Mouse (Mus musculus): ENCODE results near the gene Mt1. TPM values are rescaled to one million over a fixed set of nuclear protein-coding genes. Genes with fewer than 3 reads are reported as not detected.
"Not testable (repeated sequence)": the region's sequence is repeated elsewhere in the genome, so short reads cannot be mapped to it uniquely, and the experiment has no call there.

The Mt1 gene
- 5,156 and 5,724 TPM in 2 replicates for polyA plus RNA-seq (2015; fragmentation: Nextera tagmentation; extraction: Ambion mirVana)

DNA sequence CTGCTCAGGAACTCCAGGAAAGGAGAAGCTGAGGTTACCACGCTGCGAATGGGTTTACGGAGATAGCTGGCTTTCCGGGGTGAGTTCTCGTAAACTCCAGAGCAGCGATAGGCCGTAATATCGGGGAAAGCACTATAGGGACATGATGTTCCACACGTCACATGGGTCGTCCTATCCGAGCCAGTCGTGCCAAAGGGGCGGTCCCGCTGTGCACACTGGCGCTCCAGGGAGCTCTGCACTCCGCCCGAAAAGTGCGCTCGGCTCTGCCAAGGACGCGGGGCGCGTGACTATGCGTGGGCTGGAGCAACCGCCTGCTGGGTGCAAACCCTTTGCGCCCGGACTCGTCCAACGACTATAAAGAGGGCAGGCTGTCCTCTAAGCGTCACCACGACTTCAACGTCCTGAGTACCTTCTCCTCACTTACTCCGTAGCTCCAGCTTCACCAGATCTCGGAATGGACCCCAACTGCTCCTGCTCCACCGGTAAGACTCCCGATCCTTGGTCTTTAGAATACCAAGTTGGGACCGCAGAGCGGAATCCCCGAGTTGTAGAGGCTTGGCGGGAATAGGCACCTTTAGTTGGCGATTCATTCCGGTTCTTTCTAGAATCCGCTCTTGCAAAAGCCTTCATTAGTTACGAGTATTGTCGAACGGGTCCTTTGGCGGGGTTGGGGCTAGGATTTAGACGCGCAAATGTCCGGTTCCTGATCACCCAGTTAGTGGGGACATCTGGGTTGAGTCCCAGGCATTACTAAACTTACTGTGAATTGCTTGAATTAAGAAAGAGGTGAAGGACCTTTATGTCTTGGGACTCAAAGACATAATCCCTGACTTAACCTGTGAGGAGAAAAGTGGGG is at the start of gene Mt1:
Mt1 (plus strand) TSS at position 226 of the 856 bp plus-strand sequence.
- Histone ChIP-seq H3K4me2 (peak within 1 kb of the TSS; percentile 77), H3K9me3 (replicated peaks) (no peaks in the 10 kb centered on the region), H3K4me1 (replicated peaks) (peaks cover 77% of the 10 kb centered on the region), H3K27ac (replicated peaks) (peak within 1 kb of the TSS; percentile 97), H3K9ac (peak within 1 kb of the TSS; percentile 83), H3K36me3 (replicated peaks) (peaks cover 14% of the 10 kb centered on the region), H3K4me3 (replicated peaks) (peak within 1 kb of the TSS; percentile 73), H3K27me3 (no peaks in the 10 kb centered on the region)
- ATAC-seq (ENCODE audit: insufficient read depth): peak; percentile 87
- WGBS (ENCODE audit: insufficient replicate concordance): under 1% methylated on average over 50 of the region's 50 CpGs

DNA sequence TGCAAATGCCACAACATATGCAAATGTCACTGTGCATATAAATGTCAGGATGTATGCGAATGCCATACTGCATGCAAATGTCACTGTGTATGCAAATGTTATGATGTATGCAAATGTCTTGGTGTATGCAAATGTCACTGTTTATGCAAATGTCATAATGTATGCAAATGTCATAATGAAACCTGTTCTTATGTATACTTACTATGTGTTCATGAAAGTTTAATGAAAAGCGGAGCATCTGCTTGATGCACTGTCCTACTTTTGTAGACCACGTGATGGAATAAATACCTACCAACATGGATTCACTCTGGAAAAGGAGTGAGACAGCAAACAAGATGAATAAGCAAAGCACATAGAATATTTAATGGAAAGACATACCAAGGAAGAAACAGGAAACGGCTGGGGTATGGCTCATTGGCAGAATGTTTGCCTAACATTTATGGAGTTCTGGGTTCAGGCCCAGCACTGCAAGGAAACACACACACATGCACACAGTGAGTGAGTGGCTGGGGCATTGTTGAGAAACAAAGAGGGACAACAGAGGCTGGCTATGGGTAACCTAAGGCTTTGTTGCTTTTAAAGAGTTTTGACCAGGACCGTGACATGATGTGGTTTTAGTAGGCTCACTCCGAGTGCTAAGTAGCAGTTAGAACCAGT is 49.6 kb upstream of the Mt1 start:
- Histone ChIP-seq H3K4me1 (replicated peaks) (no peaks in the 10 kb centered on the region; the same call in 1 of the 2 replicates), H3K9ac (no peak overlapping the region), H3K27me3 (peaks cover 32% of the 10 kb centered on the region), H3K27ac (replicated peaks) (no peak overlapping the region), H3K9me3 (replicated peaks) (no peaks in the 10 kb centered on the region), H3K4me2 (no peak overlapping the region), H3K36me3 (replicated peaks) (no peaks in the 10 kb centered on the region), H3K4me3 (replicated peaks) (no peak overlapping the region)
- WGBS (ENCODE audit: insufficient replicate concordance): 71% methylated on average over 6 of the region's 6 CpGs
- ATAC-seq (ENCODE audit: insufficient read depth): no peak

DNA sequence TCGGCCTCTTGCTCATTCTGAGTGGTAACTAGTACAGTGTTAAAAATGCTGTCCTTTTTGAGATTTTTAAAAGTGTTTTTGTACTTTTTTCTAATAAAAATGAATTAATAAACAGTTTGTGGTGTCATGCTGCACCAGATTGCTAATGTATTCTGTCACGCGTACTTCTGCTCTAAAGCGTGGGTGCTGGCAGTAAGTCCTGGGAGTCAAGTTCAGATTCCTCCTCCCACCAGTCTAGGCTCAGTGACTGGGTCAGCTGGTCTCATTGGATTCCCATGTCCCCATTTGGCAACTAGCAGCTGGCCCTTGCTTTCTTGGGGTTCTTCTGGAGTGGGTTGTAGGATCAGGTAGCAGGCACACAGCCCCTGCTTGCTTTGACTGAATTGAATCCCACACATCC is 48.8 kb upstream of the Mt1 start:
- Histone ChIP-seq H3K9ac (no peak overlapping the region), H3K27me3 (peaks cover 25% of the 10 kb centered on the region), H3K4me2 (no peak overlapping the region), H3K27ac (replicated peaks) (no peak overlapping the region), H3K36me3 (replicated peaks) (no peaks in the 10 kb centered on the region), H3K4me3 (replicated peaks) (no peak overlapping the region), H3K4me1 (replicated peaks) (peaks cover 6% of the 10 kb centered on the region), H3K9me3 (replicated peaks) (no peaks in the 10 kb centered on the region)
- 83% methylated on average over 4 of the region's 4 CpGs for WGBS (ENCODE audit: insufficient replicate concordance)
- ATAC-seq (ENCODE audit: insufficient read depth): no peak

DNA sequence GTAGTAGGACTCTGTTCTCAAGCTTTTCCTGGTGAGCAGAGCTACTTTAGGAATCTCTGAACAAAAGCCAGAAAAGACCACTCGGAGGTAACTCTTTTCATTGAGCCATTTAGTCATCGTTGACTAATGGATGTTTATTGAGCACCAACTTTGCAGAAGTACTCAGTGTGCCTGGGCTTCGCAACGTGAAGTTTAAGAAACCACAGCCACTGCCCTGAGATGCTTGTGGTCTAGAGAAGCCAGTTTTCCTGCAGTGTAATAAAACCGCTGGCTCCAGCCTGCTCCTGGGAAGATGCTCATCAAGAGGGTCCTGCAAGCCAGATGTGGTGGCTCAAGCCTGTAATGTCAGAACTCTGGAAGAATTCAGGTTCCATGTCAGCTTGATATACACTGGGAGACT is 46.8 kb upstream of the Mt1 start:
- H3K36me3 ChIP-seq (replicated peaks): no peaks in the 10 kb centered on the region
- H3K27me3 ChIP-seq: peaks cover 26% of the 10 kb centered on the region
- no peak overlapping the region for H3K9ac ChIP-seq
- peaks cover 6% of the 10 kb centered on the region for H3K4me1 ChIP-seq (replicated peaks)
- no peak overlapping the region for H3K4me3 ChIP-seq (replicated peaks)
- no peak overlapping the region for H3K4me2 ChIP-seq
- no peak for ATAC-seq (ENCODE audit: insufficient read depth)
- no peak overlapping the region for H3K27ac ChIP-seq (replicated peaks)
- no peaks in the 10 kb centered on the region for H3K9me3 ChIP-seq (replicated peaks)
- WGBS (ENCODE audit: insufficient replicate concordance): 33% methylated on average over 5 of the region's 5 CpGs

DNA sequence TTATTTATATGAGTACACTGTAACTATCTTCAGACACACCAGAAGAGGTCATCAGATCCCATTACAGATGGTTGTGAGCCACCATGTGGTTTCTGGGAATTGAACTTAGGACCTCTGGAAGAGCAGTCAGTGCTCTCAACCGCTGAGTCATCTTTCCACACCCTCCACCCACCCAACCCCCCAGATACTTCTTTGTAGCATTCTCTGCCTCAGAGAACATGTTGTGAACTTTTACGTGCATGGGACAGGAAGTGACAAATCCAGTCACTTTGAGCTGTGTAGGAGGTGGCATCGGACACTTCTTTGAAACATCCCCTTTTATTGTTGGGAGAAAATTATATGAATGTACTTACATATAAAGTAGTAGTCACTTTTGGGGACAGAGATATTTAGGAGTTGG is 44.3 kb upstream of the Mt1 start:
- not testable (repeated sequence) for H3K36me3 ChIP-seq (replicated peaks); H3K4me1 ChIP-seq (replicated peaks); H3K27ac ChIP-seq (replicated peaks); ATAC-seq (ENCODE audit: insufficient read depth); H3K4me2 ChIP-seq; H3K9ac ChIP-seq; H3K9me3 ChIP-seq (replicated peaks); H3K4me3 ChIP-seq (replicated peaks)
- WGBS (ENCODE audit: insufficient replicate concordance): 24% methylated on average over 3 of the region's 3 CpGs
- H3K27me3 ChIP-seq: peaks cover 21% of the 10 kb centered on the region

DNA sequence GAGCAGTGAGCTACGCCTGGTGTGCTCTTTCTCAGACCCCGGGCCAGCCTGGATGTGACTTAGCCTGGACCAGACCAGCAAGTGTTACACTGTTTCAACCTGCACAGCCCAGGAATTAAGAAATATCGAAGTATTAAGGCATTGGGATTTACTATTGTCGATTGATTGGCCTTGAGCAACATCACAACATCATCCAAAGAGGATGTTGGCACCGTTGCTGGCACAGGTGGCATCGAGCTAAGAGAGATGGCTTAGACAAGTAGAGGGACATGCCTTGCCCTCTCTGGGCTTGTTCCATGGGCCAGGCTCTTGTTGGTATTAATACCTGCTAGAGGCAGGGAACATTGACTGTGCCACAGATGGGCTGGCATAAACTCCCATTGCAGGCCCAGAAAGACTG is 43.3 kb upstream of the Mt1 start:
- no peaks in the 10 kb centered on the region for H3K9me3 ChIP-seq (replicated peaks)
- WGBS (ENCODE audit: insufficient replicate concordance): 66% methylated on average over 6 of the region's 6 CpGs
- peaks cover 21% of the 10 kb centered on the region for H3K27me3 ChIP-seq
- no peak overlapping the region for H3K4me3 ChIP-seq (replicated peaks)
- no peak overlapping the region for H3K4me2 ChIP-seq
- no peak for ATAC-seq (ENCODE audit: insufficient read depth)
- H3K27ac ChIP-seq (replicated peaks): no peak overlapping the region
- peaks cover 6% of the 10 kb centered on the region for H3K4me1 ChIP-seq (replicated peaks)
- no peaks in the 10 kb centered on the region for H3K36me3 ChIP-seq (replicated peaks)
- no peak overlapping the region for H3K9ac ChIP-seq

DNA sequence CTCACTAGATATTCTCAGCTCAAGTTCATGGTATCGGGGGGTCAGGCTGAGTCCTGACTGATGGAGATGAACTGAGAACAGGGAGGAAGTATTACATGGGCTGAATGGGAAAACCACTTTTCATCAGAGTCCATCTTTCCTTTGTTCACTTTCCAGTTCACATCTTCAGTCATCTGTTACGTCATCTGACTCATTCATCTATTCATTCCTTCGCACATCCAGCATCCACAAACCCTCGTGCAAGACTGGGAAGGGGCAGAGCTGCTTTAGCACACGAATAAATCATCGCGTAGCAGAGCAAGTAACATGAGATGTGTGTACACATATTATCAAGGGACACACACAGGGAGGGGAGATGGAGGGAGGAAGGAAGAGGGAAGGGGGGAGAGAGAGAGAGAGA is 42.7 kb upstream of the Mt1 start:
- Histone ChIP-seq H3K4me2 (no peak overlapping the region), H3K4me3 (replicated peaks) (no peak overlapping the region), H3K36me3 (replicated peaks) (no peaks in the 10 kb centered on the region), H3K9me3 (replicated peaks) (no peaks in the 10 kb centered on the region), H3K27me3 (peaks cover 21% of the 10 kb centered on the region), H3K27ac (replicated peaks) (no peak overlapping the region), H3K9ac (no peak overlapping the region), H3K4me1 (replicated peaks) (peaks cover 6% of the 10 kb centered on the region)
- ATAC-seq (ENCODE audit: insufficient read depth): no peak
- WGBS (ENCODE audit: insufficient replicate concordance): 73% methylated on average over 7 of the region's 7 CpGs

DNA sequence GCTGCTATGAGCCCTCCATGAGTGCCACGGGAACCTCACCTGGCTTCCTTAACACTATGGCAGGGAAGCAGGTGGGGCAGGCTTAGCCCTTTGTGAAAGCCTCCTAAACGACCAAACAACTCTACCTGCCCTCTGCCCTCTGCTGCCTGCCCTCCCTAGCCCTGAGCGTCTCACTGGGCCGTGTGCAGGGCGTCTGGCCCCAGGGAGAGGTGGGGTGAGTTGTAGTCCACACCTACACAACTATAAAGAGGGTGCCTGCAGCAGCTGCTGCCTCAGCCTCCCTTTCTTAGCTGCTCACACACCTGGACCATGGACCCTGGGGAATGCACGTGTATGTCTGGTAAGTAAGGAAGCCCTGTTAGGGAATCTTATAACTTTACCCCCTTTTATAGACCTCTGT is 41.9 kb upstream of the Mt1 start, which contains the start of gene Mt4:
Mt4 (plus strand) TSS at position 265 of the 400 bp plus-strand sequence.
- H3K27me3 ChIP-seq: peaks cover 23% of the 10 kb centered on the region
- H3K4me3 ChIP-seq (replicated peaks): no peak within 1 kb of the TSS
- H3K4me2 ChIP-seq: no peak within 1 kb of the TSS
- no peaks in the 10 kb centered on the region for H3K36me3 ChIP-seq (replicated peaks)
- ATAC-seq (ENCODE audit: insufficient read depth): no peak
- H3K9me3 ChIP-seq (replicated peaks): no peaks in the 10 kb centered on the region
- peaks cover 6% of the 10 kb centered on the region for H3K4me1 ChIP-seq (replicated peaks)
- 43% methylated on average over 6 of the region's 6 CpGs for WGBS (ENCODE audit: insufficient replicate concordance)
- no peak within 1 kb of the TSS for H3K27ac ChIP-seq (replicated peaks)
- no peak within 1 kb of the TSS for H3K9ac ChIP-seq

DNA sequence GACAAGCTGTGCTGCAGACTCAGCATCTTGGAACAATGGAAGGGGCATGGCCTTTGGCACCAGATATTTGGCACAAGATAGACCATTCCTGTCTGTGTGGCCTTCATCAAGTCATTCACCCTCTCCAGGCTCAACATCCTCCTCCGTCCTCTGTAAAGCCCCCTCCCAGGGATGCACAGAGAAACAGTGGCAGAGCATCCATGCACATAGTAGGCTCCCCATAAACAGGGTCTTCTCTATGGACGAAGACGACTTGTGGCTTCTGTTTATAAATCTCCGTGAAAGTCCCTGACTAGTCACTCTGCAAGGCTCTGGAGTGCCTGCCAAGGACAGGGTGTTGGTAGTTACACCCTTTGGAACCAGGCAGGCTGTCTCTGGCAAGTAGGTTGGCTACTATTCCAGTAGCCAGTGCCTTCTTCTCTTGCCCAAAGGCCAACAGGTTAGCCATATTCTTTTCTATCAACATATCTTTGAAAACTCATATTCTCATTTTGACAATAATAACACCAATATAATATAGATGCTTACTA is 38.6 kb upstream of the Mt1 start:
- H3K4me3 ChIP-seq (replicated peaks): no peak overlapping the region
- peaks cover 45% of the 10 kb centered on the region for H3K27me3 ChIP-seq
- no peak overlapping the region for H3K4me2 ChIP-seq
- H3K9me3 ChIP-seq (replicated peaks): no peaks in the 10 kb centered on the region
- no peak overlapping the region for H3K27ac ChIP-seq (replicated peaks)
- no peak for ATAC-seq (ENCODE audit: insufficient read depth)
- no peaks in the 10 kb centered on the region for H3K4me1 ChIP-seq (replicated peaks)
- H3K9ac ChIP-seq: no peak overlapping the region
- H3K36me3 ChIP-seq (replicated peaks): no peaks in the 10 kb centered on the region
- 59% methylated on average over 4 of the region's 4 CpGs for WGBS (ENCODE audit: insufficient replicate concordance)

DNA sequence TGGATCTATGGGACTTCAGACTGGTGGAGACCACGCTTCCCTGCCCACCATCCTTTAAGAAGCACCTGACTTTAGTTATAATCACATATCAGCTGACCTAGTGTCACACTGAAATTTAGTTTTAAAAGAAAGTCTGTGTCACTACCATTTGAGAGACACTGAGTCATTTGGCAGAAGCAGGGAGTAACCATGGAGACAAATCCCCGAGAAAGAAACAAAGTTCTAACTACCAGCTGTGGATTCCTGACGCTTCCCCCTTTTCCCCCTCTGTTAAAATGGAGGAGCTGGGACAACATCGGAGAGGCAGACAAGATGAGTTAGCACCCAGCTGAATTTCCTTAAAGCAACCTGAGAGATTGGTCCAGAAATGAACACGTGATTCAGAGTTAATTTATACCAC is 30.6 kb upstream of the Mt1 start:
- Histone ChIP-seq H3K27me3 (peaks cover 68% of the 10 kb centered on the region), H3K4me2 (no peak overlapping the region), H3K9me3 (replicated peaks) (no peaks in the 10 kb centered on the region), H3K4me1 (replicated peaks) (peaks cover 35% of the 10 kb centered on the region), H3K27ac (replicated peaks) (no peak overlapping the region), H3K9ac (no peak overlapping the region), H3K36me3 (replicated peaks) (no peaks in the 10 kb centered on the region), H3K4me3 (replicated peaks) (no peak overlapping the region)
- no peak for ATAC-seq (ENCODE audit: insufficient read depth)
- 46% methylated on average over 5 of the region's 5 CpGs for WGBS (ENCODE audit: insufficient replicate concordance)

DNA sequence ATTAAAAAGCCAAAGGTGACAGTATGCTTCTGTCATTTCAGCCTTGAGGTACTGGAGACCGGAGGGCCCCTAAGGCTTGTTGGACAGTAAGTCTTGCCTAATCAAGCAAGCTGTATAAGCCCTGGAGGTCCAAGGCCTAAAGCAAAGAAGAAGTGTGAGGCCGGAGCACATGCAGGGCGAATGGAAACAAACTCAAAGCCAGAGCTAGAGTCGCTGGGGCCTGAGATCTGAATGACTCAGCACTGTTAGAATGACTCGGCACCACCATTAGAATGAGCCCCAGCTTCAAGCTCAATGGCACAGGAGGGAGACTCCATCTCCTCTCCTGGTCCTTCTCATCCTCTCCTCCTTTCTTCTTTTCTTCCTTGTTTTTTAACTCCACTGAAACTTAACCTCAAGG is 28.0 kb upstream of the Mt1 start:
- Histone ChIP-seq H3K4me3 (replicated peaks) (no peak overlapping the region), H3K27me3 (peaks cover 71% of the 10 kb centered on the region), H3K27ac (replicated peaks) (peak overlapping the region; percentile 82), H3K36me3 (replicated peaks) (no peaks in the 10 kb centered on the region), H3K9ac (0 out of 2 replicates have a peak overlapping the region, but pooled peaks have one; percentile 2), H3K4me1 (replicated peaks) (peaks cover 37% of the 10 kb centered on the region), H3K4me2 (peak overlapping the region; percentile 50), H3K9me3 (replicated peaks) (no peaks in the 10 kb centered on the region)
- WGBS (ENCODE audit: insufficient replicate concordance): 47% methylated on average over 5 of the region's 5 CpGs
- peak; percentile 82 for ATAC-seq (ENCODE audit: insufficient read depth)

Measured in liver, embryonic 15.5 days (tissue).